Mouse (Mus musculus): Measurements from ENCODE around the gene 1700024P04Rik. TPM values are rescaled to one million over a fixed set of nuclear protein-coding genes. Genes with fewer than 3 reads are reported as not detected.
A peak's percentile ranks its signal among the peaks of the same experiment; 100 is the strongest.

1700024P04Rik gene
- not detected in 2 replicates for polyA plus RNA-seq (2015; fragmentation: Nextera tagmentation; extraction: Ambion mirVana)

- no peak for ATAC-seq (ENCODE audit: insufficient number of reproducible peaks, low FRiP score, low TSS enrichment, low read depth)
- Histone ChIP-seq H3K4me3 (replicated peaks) (no peak within 1 kb of the TSS), H3K4me1 (no peaks in the 10 kb centered on the region), H3K27ac (replicated peaks) (no peak within 1 kb of the TSS), H3K36me3 (no peaks in the 10 kb centered on the region), H3K9ac (no peak within 1 kb of the TSS), H3K4me2 (replicated peaks) (no peak within 1 kb of the TSS), H3K27me3 (no peaks in the 10 kb centered on the region), H3K9me3 (replicated peaks) (no peaks in the 10 kb centered on the region)
- 69% methylated on average over 2 of the region's 2 CpGs for WGBS
Observed at GRCm38 (mm10) chr13:98984465-98984864, at the start of gene 1700024P04Rik. Gene 1700024P04Rik (minus strand): TSS chr13:98984565.

- no peak overlapping the region for H3K4me3 ChIP-seq (replicated peaks)
- no peaks in the 10 kb centered on the region for H3K9me3 ChIP-seq (replicated peaks)
- H3K4me2 ChIP-seq (replicated peaks), result no peak overlapping the region
- H3K27ac ChIP-seq (replicated peaks), result peak overlapping the region; percentile 56
- H3K9ac ChIP-seq, result no peak overlapping the region
- H3K27me3 ChIP-seq, result no peaks in the 10 kb centered on the region
- H3K4me1 ChIP-seq, result peaks cover 56% of the 10 kb centered on the region
- H3K36me3 ChIP-seq, result no peaks in the 10 kb centered on the region
- WGBS, result 44% methylated on average over 11 of the region's 11 CpGs
- ATAC-seq (ENCODE audit: insufficient number of reproducible peaks, low FRiP score, low TSS enrichment, low read depth), result no peak
Observed at GRCm38 (mm10) chr13:99031223-99032216, 47.2 kb upstream of the 1700024P04Rik start.

GRCm38 (mm10) chr13:99030579-99031200, 46.3 kb upstream of the 1700024P04Rik start:
- Histone ChIP-seq H3K4me3 (replicated peaks) (no peak overlapping the region), H3K4me1 (peaks cover 56% of the 10 kb centered on the region), H3K27ac (replicated peaks) (peak overlapping the region; percentile 56), H3K27me3 (no peaks in the 10 kb centered on the region), H3K9ac (no peak overlapping the region), H3K9me3 (replicated peaks) (no peaks in the 10 kb centered on the region), H3K36me3 (no peaks in the 10 kb centered on the region), H3K4me2 (replicated peaks) (no peak overlapping the region)
- 46% methylated on average over 15 of the region's 15 CpGs for WGBS
- ATAC-seq (ENCODE audit: insufficient number of reproducible peaks, low FRiP score, low TSS enrichment, low read depth), result no peak

- Histone ChIP-seq H3K36me3 (no peaks in the 10 kb centered on the region), H3K27me3 (no peaks in the 10 kb centered on the region), H3K27ac (replicated peaks) (no peak overlapping the region), H3K9ac (no peak overlapping the region), H3K4me3 (replicated peaks) (no peak overlapping the region), H3K9me3 (replicated peaks) (no peaks in the 10 kb centered on the region), H3K4me2 (replicated peaks) (no peak overlapping the region), H3K4me1 (peaks cover 14% of the 10 kb centered on the region)
- no peak for ATAC-seq (ENCODE audit: insufficient number of reproducible peaks, low FRiP score, low TSS enrichment, low read depth)
- 66% methylated on average over 5 of the region's 5 CpGs for WGBS
Observed at GRCm38 (mm10) chr13:99025268-99025667, 40.9 kb upstream of the 1700024P04Rik start.

- Histone ChIP-seq H3K27ac (replicated peaks) (no peak overlapping the region), H3K4me1 (no peaks in the 10 kb centered on the region), H3K4me2 (replicated peaks) (no peak overlapping the region), H3K36me3 (no peaks in the 10 kb centered on the region), H3K27me3 (no peaks in the 10 kb centered on the region), H3K9ac (no peak overlapping the region), H3K4me3 (replicated peaks) (no peak overlapping the region), H3K9me3 (replicated peaks) (no peaks in the 10 kb centered on the region)
- no peak for ATAC-seq (ENCODE audit: insufficient number of reproducible peaks, low FRiP score, low TSS enrichment, low read depth)
- 71% methylated on average over 7 of the region's 7 CpGs for WGBS
Observed at GRCm38 (mm10) chr13:99022036-99022435, 37.7 kb upstream of the 1700024P04Rik start.

GRCm38 (mm10) chr13:99021181-99021580, 36.8 kb upstream of the 1700024P04Rik start:
- Histone ChIP-seq H3K4me1 (no peaks in the 10 kb centered on the region), H3K4me2 (replicated peaks) (no peak overlapping the region), H3K4me3 (replicated peaks) (no peak overlapping the region), H3K36me3 (no peaks in the 10 kb centered on the region), H3K27ac (replicated peaks) (no peak overlapping the region), H3K27me3 (no peaks in the 10 kb centered on the region), H3K9me3 (replicated peaks) (no peaks in the 10 kb centered on the region), H3K9ac (no peak overlapping the region)
- WGBS, result 75% methylated on average over 6 of the region's 6 CpGs
- ATAC-seq (ENCODE audit: insufficient number of reproducible peaks, low FRiP score, low TSS enrichment, low read depth), result no peak

- Histone ChIP-seq H3K9ac (no peak overlapping the region), H3K9me3 (replicated peaks) (no peaks in the 10 kb centered on the region), H3K4me3 (replicated peaks) (no peak overlapping the region), H3K27ac (replicated peaks) (no peak overlapping the region), H3K4me1 (no peaks in the 10 kb centered on the region), H3K27me3 (no peaks in the 10 kb centered on the region), H3K36me3 (no peaks in the 10 kb centered on the region), H3K4me2 (replicated peaks) (no peak overlapping the region)
- ATAC-seq (ENCODE audit: insufficient number of reproducible peaks, low FRiP score, low TSS enrichment, low read depth), result no peak
- 86% methylated on average over 11 of the region's 11 CpGs for WGBS
Observed at GRCm38 (mm10) chr13:99019831-99020669, 35.7 kb upstream of the 1700024P04Rik start.

GRCm38 (mm10) chr13:99018526-99019201, 34.3 kb upstream of the 1700024P04Rik start:
- no peak overlapping the region for H3K4me3 ChIP-seq (replicated peaks)
- H3K27ac ChIP-seq (replicated peaks), result no peak overlapping the region
- WGBS, result 76% methylated on average over 15 of the region's 15 CpGs
- H3K36me3 ChIP-seq, result no peaks in the 10 kb centered on the region
- H3K9me3 ChIP-seq (replicated peaks), result no peaks in the 10 kb centered on the region
- no peaks in the 10 kb centered on the region for H3K27me3 ChIP-seq
- ATAC-seq (ENCODE audit: insufficient number of reproducible peaks, low FRiP score, low TSS enrichment, low read depth), result no peak
- no peak overlapping the region for H3K9ac ChIP-seq
- H3K4me2 ChIP-seq (replicated peaks), result no peak overlapping the region
- H3K4me1 ChIP-seq, result no peaks in the 10 kb centered on the region

GRCm38 (mm10) chr13:99016696-99017095, 32.3 kb upstream of the 1700024P04Rik start:
- H3K4me2 ChIP-seq (replicated peaks), result no peak overlapping the region
- no peaks in the 10 kb centered on the region for H3K9me3 ChIP-seq (replicated peaks)
- no peak for ATAC-seq (ENCODE audit: insufficient number of reproducible peaks, low FRiP score, low TSS enrichment, low read depth)
- H3K9ac ChIP-seq, result no peak overlapping the region
- H3K4me3 ChIP-seq (replicated peaks), result no peak overlapping the region
- H3K27me3 ChIP-seq, result no peaks in the 10 kb centered on the region
- no peaks in the 10 kb centered on the region for H3K4me1 ChIP-seq
- no peak overlapping the region for H3K27ac ChIP-seq (replicated peaks)
- WGBS, result 67% methylated on average over 4 of the region's 4 CpGs
- no peaks in the 10 kb centered on the region for H3K36me3 ChIP-seq

GRCm38 (mm10) chr13:99012891-99013290, 28.5 kb upstream of the 1700024P04Rik start:
- Histone ChIP-seq H3K9me3 (replicated peaks) (no peaks in the 10 kb centered on the region), H3K27ac (replicated peaks) (no peak overlapping the region), H3K4me1 (no peaks in the 10 kb centered on the region), H3K4me3 (replicated peaks) (no peak overlapping the region), H3K36me3 (no peaks in the 10 kb centered on the region), H3K9ac (no peak overlapping the region), H3K4me2 (replicated peaks) (no peak overlapping the region), H3K27me3 (no peaks in the 10 kb centered on the region)
- 79% methylated on average over 5 of the region's 5 CpGs for WGBS
- no peak for ATAC-seq (ENCODE audit: insufficient number of reproducible peaks, low FRiP score, low TSS enrichment, low read depth)

All from embryonic facial prominence, embryonic 15.5 days (tissue).